Mouse (Mus musculus): ENCODE measurements around the gene Cdhr5.
A peak's percentile ranks its signal among the peaks of the same experiment; 100 is the strongest.

The Cdhr5 gene

DNA sequence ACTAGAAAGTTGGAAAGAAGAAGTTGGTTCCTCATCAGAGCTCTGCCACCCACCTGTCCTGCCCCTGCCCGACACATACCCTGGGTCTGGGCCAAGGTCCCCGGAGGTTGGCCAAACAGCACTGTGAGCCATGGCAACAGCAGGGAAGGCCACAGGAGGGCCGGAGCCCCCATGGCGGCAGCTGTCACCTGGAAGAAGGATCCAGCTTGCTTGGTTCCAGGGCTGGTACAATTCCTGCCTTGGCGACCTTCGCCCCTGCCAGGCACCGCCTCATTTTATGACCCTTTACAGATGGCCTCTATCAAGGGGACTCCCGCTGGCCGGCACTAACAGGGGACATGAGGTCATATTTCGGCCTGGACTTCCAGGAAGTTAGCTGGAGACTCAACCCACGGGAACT lies at the start of gene Cdhr5:
Cdhr5 (minus strand) TSS at position 241 of the 400 bp plus-strand sequence.
- no peak for DNase-seq

DNA sequence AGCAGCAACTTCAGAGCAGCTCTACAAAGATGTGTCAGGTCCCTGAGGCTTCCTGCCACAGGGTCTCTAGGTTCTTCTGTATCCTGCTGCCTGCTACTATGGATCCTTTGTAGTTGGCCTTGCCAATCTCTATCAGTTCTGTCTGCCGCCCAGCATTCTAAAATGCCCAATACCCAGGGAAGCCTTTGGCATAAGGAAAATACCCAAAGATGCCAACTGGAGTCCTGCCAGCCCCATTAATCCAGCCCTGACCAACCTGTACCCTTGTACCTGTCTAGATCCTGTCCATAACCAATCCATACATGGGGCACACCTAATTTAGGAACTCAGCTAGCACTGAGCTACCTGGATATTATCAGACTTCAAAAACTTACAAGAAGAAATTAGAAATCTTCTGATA lies 48.1 kb upstream of the Cdhr5 start:
- DNase-seq: no peak

DNA sequence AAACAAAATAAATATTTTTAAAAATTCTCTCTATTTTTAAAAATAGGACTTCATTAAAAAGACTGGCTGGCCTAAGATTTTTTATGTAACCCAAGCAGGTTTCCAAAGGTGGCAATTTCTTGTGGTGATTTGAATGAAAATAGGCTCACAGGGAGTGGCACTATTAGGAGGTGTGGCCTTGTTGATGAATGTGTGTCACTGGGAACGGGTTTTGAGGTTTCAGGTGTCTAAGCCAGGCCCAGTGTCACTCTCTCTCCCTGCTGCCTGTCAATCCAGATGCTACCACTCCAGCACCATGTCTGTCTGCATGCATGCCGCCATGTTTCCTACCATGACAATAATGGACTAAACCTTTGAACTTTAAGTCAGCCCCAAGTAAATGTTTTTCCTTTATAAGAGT lies 42.9 kb upstream of the Cdhr5 start:
- no peak for DNase-seq

DNA sequence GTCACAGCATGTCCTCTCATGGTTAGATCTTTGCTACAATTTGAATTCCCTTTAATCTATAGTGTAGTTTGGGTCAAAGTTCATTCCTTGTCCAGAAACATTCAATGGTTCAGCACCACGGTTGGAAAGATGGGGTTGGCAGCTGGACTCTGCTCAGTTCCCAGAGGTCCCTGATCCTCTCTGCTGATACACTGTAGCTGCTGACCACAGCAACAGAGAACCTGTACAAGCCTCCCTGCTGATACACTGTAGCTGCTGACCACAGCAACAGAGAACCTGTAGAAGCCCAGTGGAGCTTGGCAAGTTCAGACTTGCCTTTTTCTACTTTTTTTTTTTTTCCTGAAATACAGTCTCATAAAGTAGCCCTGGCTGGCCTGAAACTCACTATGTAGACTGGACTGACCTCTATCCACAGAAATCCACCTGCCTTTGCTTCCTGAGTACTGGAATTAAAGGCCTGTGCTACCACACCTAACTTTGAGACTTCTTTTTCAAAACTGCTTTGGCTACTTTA lies 41.1 kb upstream of the Cdhr5 start:
- DNase-seq: no peak

- DNase-seq: no peak
Measured at GRCm38 (mm10) chr7:141315974-141316373, 39.4 kb upstream of the Cdhr5 start.

GRCm38 (mm10) chr7:141315076-141315475 lies 38.5 kb upstream of the Cdhr5 start:
- DNase-seq: no peak

DNA sequence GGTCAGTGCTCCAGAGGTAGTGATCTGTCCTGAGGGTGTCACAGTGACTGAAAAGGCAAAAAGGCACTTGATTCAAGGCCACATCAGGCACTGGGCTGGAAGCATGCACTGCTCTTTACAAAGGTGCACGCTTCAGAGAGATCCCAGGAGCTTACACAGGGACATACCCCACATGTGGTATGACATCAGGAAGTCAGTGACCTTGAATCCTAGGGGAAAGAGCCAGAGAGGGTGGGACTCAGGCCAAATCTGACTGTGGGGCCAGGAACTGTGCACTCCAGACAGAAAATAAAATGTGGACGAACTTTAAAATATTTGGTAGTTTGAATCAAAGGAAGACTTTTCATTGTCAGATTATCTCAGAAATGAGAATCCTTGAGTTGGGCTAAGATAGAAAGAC lies 37.8 kb upstream of the Cdhr5 start:
- no peak for DNase-seq

GRCm38 (mm10) chr7:141304537-141304936 lies 28.0 kb upstream of the Cdhr5 start:
- DNase-seq: no peak

DNA sequence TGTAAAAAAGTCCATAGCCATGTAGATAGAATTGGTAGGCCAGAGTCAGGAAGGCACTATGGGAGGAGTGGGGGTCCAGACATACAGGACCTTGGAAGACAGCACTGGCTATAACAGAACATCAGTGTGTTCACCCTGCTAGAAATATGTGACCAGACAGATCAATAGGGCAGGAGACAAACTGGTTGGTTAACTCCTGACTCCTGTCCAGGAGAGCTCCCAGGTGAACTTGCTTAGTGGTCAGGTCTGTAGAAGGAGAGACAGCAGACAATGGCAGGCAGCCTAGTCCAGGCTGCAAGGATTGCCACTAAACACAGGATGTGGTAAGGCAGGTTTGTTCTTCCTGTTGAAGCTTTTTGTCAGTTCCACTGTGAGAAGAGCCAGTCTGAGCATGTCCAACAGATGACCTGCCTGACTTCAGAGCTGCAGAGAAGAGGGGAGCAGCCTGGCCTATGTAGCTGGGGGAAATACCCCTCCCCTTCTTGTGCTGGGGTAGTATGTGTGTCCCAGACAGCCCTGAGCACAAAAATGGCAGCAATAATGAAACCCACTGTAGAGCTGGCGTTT lies 26.2 kb upstream of the Cdhr5 start:
- DNase-seq: no peak

GRCm38 (mm10) chr7:141301386-141301785 lies 24.8 kb upstream of the Cdhr5 start:
- peak; percentile 62 for DNase-seq

DNA sequence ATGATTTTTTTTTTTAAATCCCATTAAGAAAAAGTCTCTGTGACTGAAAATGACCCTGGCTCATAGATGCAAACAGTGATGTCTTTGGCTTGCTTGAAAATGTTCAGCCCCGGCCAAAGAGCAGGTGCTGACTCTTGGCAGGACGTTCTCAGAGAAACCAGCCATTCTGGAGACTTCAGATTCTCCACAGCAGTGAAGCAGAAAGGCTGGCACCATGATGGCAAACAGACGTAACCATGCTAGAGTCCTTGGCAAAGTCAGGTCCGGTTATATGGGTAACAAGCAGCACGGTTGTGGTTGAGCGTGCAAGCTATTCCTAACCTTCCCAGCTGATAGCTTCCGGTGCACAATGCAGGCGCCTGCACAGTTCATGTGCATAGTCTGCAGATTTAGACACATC lies 22.6 kb upstream of the Cdhr5 start:
- DNase-seq: peak; percentile 60

GRCm38 (mm10) chr7:141297926-141298650 lies 21.5 kb upstream of the Cdhr5 start:
- no peak for DNase-seq

GRCm38 (mm10) chr7:141294479-141294878 lies 17.9 kb upstream of the Cdhr5 start:
- no peak for DNase-seq

GRCm38 (mm10) chr7:141293852-141294471 lies 17.4 kb upstream of the Cdhr5 start:
- peak; percentile 28 for DNase-seq

GRCm38 (mm10) chr7:141292583-141293388 lies 16.2 kb upstream of the Cdhr5 start:
- no peak for DNase-seq

DNA sequence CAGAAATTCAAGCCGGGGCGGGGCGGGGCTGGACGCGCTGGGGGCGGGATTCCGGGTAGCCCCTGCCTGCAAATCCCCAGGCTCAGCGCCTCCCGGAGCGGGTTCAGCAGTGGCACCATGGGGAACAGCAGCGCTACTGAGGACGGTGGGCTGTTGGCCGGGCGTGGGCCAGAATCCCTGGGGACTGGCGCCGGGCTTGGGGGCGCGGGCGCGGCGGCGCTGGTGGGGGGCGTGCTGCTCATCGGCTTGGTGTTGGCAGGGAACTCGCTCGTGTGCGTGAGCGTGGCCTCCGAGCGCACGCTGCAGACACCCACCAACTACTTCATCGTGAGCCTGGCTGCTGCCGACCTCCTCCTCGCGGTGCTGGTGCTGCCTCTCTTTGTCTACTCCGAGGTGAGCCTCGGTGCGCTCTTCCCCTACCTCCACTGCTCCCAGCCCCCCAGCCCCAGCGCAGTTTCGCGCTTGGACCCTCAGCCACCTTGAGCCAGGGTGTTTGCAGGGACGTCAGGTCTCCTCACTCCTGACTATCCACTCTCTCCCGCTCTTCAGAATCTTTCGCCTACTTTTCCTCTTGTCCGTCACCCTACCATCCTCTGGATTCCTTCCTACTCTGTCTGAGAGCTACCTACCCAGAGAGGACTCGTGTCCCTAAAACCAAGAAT lies 15.5 kb upstream of the Cdhr5 start, which contains the start of gene Drd4:
Drd4 (plus strand) TSS at position 86 of the 662 bp plus-strand sequence.
- no peak for DNase-seq

- DNase-seq: no peak
Measured at GRCm38 (mm10) chr7:141288042-141288441, 11.5 kb upstream of the Cdhr5 start.

GRCm38 (mm10) chr7:141282756-141283155 lies 6.2 kb upstream of the Cdhr5 start:
- no peak for DNase-seq

DNA sequence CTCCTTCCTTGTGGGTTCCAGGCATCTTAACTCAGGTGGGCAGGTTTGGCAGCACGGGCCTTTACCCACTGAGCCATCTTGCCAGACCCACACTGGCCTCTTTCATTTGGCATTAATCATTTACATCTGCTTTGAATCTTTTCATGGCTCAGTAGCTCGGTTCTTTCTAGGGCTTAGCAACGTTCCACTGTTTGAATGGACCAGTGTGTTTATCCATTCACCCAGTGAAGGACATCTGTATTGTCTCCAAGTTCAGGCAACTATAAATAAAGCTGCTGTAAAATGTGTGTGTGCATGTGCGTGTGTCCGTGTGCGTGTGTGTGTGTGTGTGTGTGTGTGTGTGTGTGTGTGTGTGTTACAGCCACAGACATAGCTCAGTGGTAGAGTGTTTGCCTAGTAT lies 4.9 kb upstream of the Cdhr5 start:
- DNase-seq: no peak

- DNase-seq: peak; percentile 56
Measured at GRCm38 (mm10) chr7:141278766-141279590, 2.4 kb upstream of the Cdhr5 start, which contains the start of gene Sct. Gene Sct, minus strand, starts transcription at chr7:141279133.

All from cerebellum, adult 8-10 months (tissue).